Mouse (Mus musculus) olfactory bulb, adult 2 months (tissue): Measurements from ENCODE around the gene Rhd.

Experiments used
- CTCF ChIP-seq: fragments of 200-500 bp; IDR thresholded peaks from 2 replicates; pipeline ENCODE4 v1.5.1; 2012; ENCODE audit warnings: low read depth, mild to moderate bottlenecking, low read length, moderate library complexity; ENCODE audit not compliant: insufficient read depth
- POLR2A ChIP-seq: fragments of 200-500 bp; IDR thresholded peaks from 2 replicates; pipeline ENCODE4 v1.6.1; 2012; ENCODE audit warnings: mild to moderate bottlenecking, low read depth, low read length, moderate library complexity; ENCODE audit not compliant: insufficient read depth

GRCm38 (mm10) chr4:134853259-134853636 lies 11.1 kb upstream of the Rhd start, which contains the start of gene Maco1:
- TF ChIP-seq POLR2A (no peak), CTCF (no peak)
